Mouse (Mus musculus): ENCODE measurements around the gene Cfap74. TPM values are rescaled to one million over a fixed set of nuclear protein-coding genes. Genes with fewer than 3 reads are reported as not detected.

The Cfap74 gene
- total and polyA plus RNA-seq, 2 experiments from 2014 or later: 0.29 to 1.1 TPM

GRCm38 (mm10) chr4:155451597-155451996, 42.6 kb downstream of the Cfap74 start:
- H3K36me3 ChIP-seq (replicated peaks; ENCODE audit: control insufficient read depth, insufficient read depth, low read length): no peaks in the 10 kb centered on the region
- ATAC-seq (ENCODE audit: insufficient read depth, low read depth): no peak
- H3K4me3 ChIP-seq (ENCODE audit: low read depth, low read length): no peak overlapping the region
- H3K9ac ChIP-seq (replicated peaks; ENCODE audit: low read depth, low read length): no peak overlapping the region
- no peak for DNase-seq (ENCODE audit: low spot score)
- no peaks in the 10 kb centered on the region for H3K4me1 ChIP-seq (ENCODE audit: control insufficient read depth, insufficient read depth)
- H3K4me2 ChIP-seq (ENCODE audit: low read depth, low read length): no peak overlapping the region
- no peak overlapping the region for H3K27ac ChIP-seq (ENCODE audit: low read depth)
- H3K27me3 ChIP-seq (ENCODE audit: control insufficient read depth, insufficient read depth, low read length): no peaks in the 10 kb centered on the region
- TF ChIP-seq CTCF (IDR thresholded peaks at IDR 0.05; ENCODE audit: low read depth): no peak
- no peak for TF ChIP-seq EP300 (IDR thresholded peaks at IDR 0.05; ENCODE audit: low read depth)
- no peaks in the 10 kb centered on the region for H3K9me3 ChIP-seq (replicated peaks; ENCODE audit: control insufficient read depth, low read length)
- 42% methylated on average over 10 of the region's 10 CpGs for WGBS

GRCm38 (mm10) chr4:155458575-155458974, 49.6 kb downstream of the Cfap74 start:
- 69% methylated on average over 5 of the region's 5 CpGs for WGBS
- Histone ChIP-seq H3K9ac (replicated peaks; ENCODE audit: low read depth, low read length) (no peak overlapping the region), H3K27me3 (ENCODE audit: control insufficient read depth, insufficient read depth, low read length) (no peaks in the 10 kb centered on the region), H3K4me3 (ENCODE audit: low read depth, low read length) (no peak overlapping the region), H3K4me2 (ENCODE audit: low read depth, low read length) (no peak overlapping the region), H3K36me3 (replicated peaks; ENCODE audit: control insufficient read depth, insufficient read depth, low read length) (no peaks in the 10 kb centered on the region), H3K9me3 (replicated peaks; ENCODE audit: control insufficient read depth, low read length) (no peaks in the 10 kb centered on the region), H3K27ac (ENCODE audit: low read depth) (no peak overlapping the region), H3K4me1 (ENCODE audit: control insufficient read depth, insufficient read depth) (no peaks in the 10 kb centered on the region)
- no peak for DNase-seq (ENCODE audit: low spot score)
- TF ChIP-seq CTCF (IDR thresholded peaks at IDR 0.05; ENCODE audit: low read depth) (no peak), EP300 (IDR thresholded peaks at IDR 0.05; ENCODE audit: low read depth) (no peak)
- ATAC-seq (ENCODE audit: insufficient read depth, low read depth): no peak

- no peak for ATAC-seq (ENCODE audit: insufficient read depth, low read depth)
- 66% methylated on average over 13 of the region's 13 CpGs for WGBS
- H3K4me3 ChIP-seq (ENCODE audit: low read depth, low read length): no peak overlapping the region
Measured at GRCm38 (mm10) chr4:155463050-155463449, 54.1 kb downstream of the Cfap74 start.

GRCm38 (mm10) chr4:155463611-155464010, 54.6 kb downstream of the Cfap74 start:
- H3K9me3 ChIP-seq (replicated peaks; ENCODE audit: control insufficient read depth, low read length): no peaks in the 10 kb centered on the region
- no peaks in the 10 kb centered on the region for H3K36me3 ChIP-seq (replicated peaks; ENCODE audit: control insufficient read depth, insufficient read depth, low read length)
- 77% methylated on average over 6 of the region's 6 CpGs for WGBS
- H3K4me2 ChIP-seq (ENCODE audit: low read depth, low read length): no peak overlapping the region
- ATAC-seq (ENCODE audit: insufficient read depth, low read depth) (no peak), DNase-seq (ENCODE audit: low spot score) (no peak)
- TF ChIP-seq CTCF (IDR thresholded peaks at IDR 0.05; ENCODE audit: low read depth): no peak
- TF ChIP-seq EP300 (IDR thresholded peaks at IDR 0.05; ENCODE audit: low read depth): no peak
- H3K9ac ChIP-seq (replicated peaks; ENCODE audit: low read depth, low read length): no peak overlapping the region
- H3K27ac ChIP-seq (ENCODE audit: low read depth): no peak overlapping the region
- no peaks in the 10 kb centered on the region for H3K4me1 ChIP-seq (ENCODE audit: control insufficient read depth, insufficient read depth)
- no peak overlapping the region for H3K4me3 ChIP-seq (ENCODE audit: low read depth, low read length)
- H3K27me3 ChIP-seq (ENCODE audit: control insufficient read depth, insufficient read depth, low read length): 0 out of 2 replicates have a peak, but pooled peaks cover 3% of the 10 kb centered on the region

More at GRCm38 (mm10) chr4:155463050-155463449, 54.1 kb downstream of the Cfap74 start:
- H3K4me2 ChIP-seq (ENCODE audit: low read depth, low read length): no peak overlapping the region
- H3K9me3 ChIP-seq (replicated peaks; ENCODE audit: control insufficient read depth, low read length): no peaks in the 10 kb centered on the region
- no peak for DNase-seq (ENCODE audit: low spot score)
- H3K27ac ChIP-seq (ENCODE audit: low read depth): no peak overlapping the region
- no peaks in the 10 kb centered on the region for H3K36me3 ChIP-seq (replicated peaks; ENCODE audit: control insufficient read depth, insufficient read depth, low read length)
- H3K9ac ChIP-seq (replicated peaks; ENCODE audit: low read depth, low read length): no peak overlapping the region
- 0 out of 2 replicates have a peak, but pooled peaks cover 3% of the 10 kb centered on the region for H3K27me3 ChIP-seq (ENCODE audit: control insufficient read depth, insufficient read depth, low read length)
- no peaks in the 10 kb centered on the region for H3K4me1 ChIP-seq (ENCODE audit: control insufficient read depth, insufficient read depth)
- TF ChIP-seq EP300 (IDR thresholded peaks at IDR 0.05; ENCODE audit: low read depth) (no peak), CTCF (IDR thresholded peaks at IDR 0.05; ENCODE audit: low read depth) (no peak)

- Histone ChIP-seq H3K9ac (replicated peaks; ENCODE audit: low read depth, low read length) (no peak overlapping the region), H3K4me2 (ENCODE audit: low read depth, low read length) (no peak overlapping the region), H3K36me3 (replicated peaks; ENCODE audit: control insufficient read depth, insufficient read depth, low read length) (no peaks in the 10 kb centered on the region), H3K4me1 (ENCODE audit: control insufficient read depth, insufficient read depth) (peaks cover 3% of the 10 kb centered on the region; the same call in 1 of the 2 replicates), H3K27ac (ENCODE audit: low read depth) (no peak overlapping the region), H3K9me3 (replicated peaks; ENCODE audit: control insufficient read depth, low read length) (no peaks in the 10 kb centered on the region), H3K27me3 (ENCODE audit: control insufficient read depth, insufficient read depth, low read length) (peaks cover 4% of the 10 kb centered on the region; the same call in 1 of the 2 replicates), H3K4me3 (ENCODE audit: low read depth, low read length) (no peak overlapping the region)
- DNase-seq (ENCODE audit: low spot score) (no peak), ATAC-seq (ENCODE audit: insufficient read depth, low read depth) (no peak)
- 82% methylated on average over 4 of the region's 4 CpGs for WGBS
- TF ChIP-seq EP300 (IDR thresholded peaks at IDR 0.05; ENCODE audit: low read depth) (no peak), CTCF (IDR thresholded peaks at IDR 0.05; ENCODE audit: low read depth) (no peak)
Measured at GRCm38 (mm10) chr4:155464061-155464460, 55.1 kb downstream of the Cfap74 start.

- H3K36me3 ChIP-seq (replicated peaks; ENCODE audit: control insufficient read depth, insufficient read depth, low read length): no peaks in the 10 kb centered on the region
- no peak for DNase-seq (ENCODE audit: low spot score)
- H3K9me3 ChIP-seq (replicated peaks; ENCODE audit: control insufficient read depth, low read length): no peaks in the 10 kb centered on the region
- H3K4me3 ChIP-seq (ENCODE audit: low read depth, low read length): no peak overlapping the region
- H3K4me2 ChIP-seq (ENCODE audit: low read depth, low read length): no peak overlapping the region
- H3K4me1 ChIP-seq (ENCODE audit: control insufficient read depth, insufficient read depth): peaks cover 6% of the 10 kb centered on the region; the same call in 1 of the 2 replicates
- no peak for TF ChIP-seq EP300 (IDR thresholded peaks at IDR 0.05; ENCODE audit: low read depth)
- no peak for TF ChIP-seq CTCF (IDR thresholded peaks at IDR 0.05; ENCODE audit: low read depth)
- WGBS: 56% methylated on average over 6 of the region's 6 CpGs
- no peak overlapping the region for H3K27ac ChIP-seq (ENCODE audit: low read depth)
- peaks cover 10% of the 10 kb centered on the region; the same call in 1 of the 2 replicates for H3K27me3 ChIP-seq (ENCODE audit: control insufficient read depth, insufficient read depth, low read length)
- H3K9ac ChIP-seq (replicated peaks; ENCODE audit: low read depth, low read length): no peak overlapping the region
- ATAC-seq (ENCODE audit: insufficient read depth, low read depth): no peak
Measured at GRCm38 (mm10) chr4:155465607-155466006, 56.6 kb downstream of the Cfap74 start.

Data from heart, postnatal 0 days (tissue).